Mouse (Mus musculus) effector memory CD4-positive, alpha-beta T cell, adult 5 months (primary cell): Measurements from ENCODE around the gene Wdr24. TPM values are rescaled to one million over a fixed set of nuclear protein-coding genes. Genes with fewer than 3 reads are reported as not detected.

Experiments used
- polyA plus RNA-seq: library from polyadenylated mRNA; unstranded; fragments of 100-300 nt; shearing (Covaris generic); gene quantifications from one replicate; pipeline ENCODE4 v1.2.1, GENCODE M21; 2017

Gene Wdr24
- 19.3 TPM for polyA plus RNA-seq

GRCm38 (mm10) chr17:25823452-25823851 lies at the start of gene Wdr24:
Wdr24 (plus strand) TSS chr17:25823627.

GRCm38 (mm10) chr17:25785281-25785745 lies 38.1 kb upstream of the Wdr24 start, which contains the start of gene Haghl:
Haghl (minus strand) TSS chr17:25785673.

GRCm38 (mm10) chr17:25786280-25786679 lies 37.1 kb upstream of the Wdr24 start, which contains the start of gene Ccdc78:
Ccdc78 (plus strand) TSS chr17:25786580.

GRCm38 (mm10) chr17:25792615-25793014 lies 30.8 kb upstream of the Wdr24 start, which contains the start of gene Fam173a:
Fam173a (minus strand) TSS chr17:25792901.

GRCm38 (mm10) chr17:25795609-25796092 lies 27.8 kb upstream of the Wdr24 start, which contains the start of gene AC134908.4:
AC134908.4 (minus strand) TSS chr17:25795659.

GRCm38 (mm10) chr17:25796951-25797369 lies 26.5 kb upstream of the Wdr24 start, which contains the start of gene Metrn:
Metrn (minus strand) TSS chr17:25797136.

GRCm38 (mm10) chr17:25808789-25809605 lies 14.4 kb upstream of the Wdr24 start, which contains the start of gene Fbxl16:
Fbxl16 (plus strand) TSS chr17:25809085.

GRCm38 (mm10) chr17:25828712-25829557 lies 5.5 kb downstream of the Wdr24 start, which contains the start of gene Jmjd8:
Jmjd8 (plus strand) TSS chr17:25828867.

GRCm38 (mm10) chr17:25833291-25833663 lies 9.8 kb downstream of the Wdr24 start, which contains the start of gene Stub1:
Stub1 (minus strand) TSS chr17:25833404.

GRCm38 (mm10) chr17:25837076-25837410 lies 13.6 kb downstream of the Wdr24 start, which contains the start of gene Rhbdl1:
Rhbdl1 (minus strand) TSS chr17:25837295.

GRCm38 (mm10) chr17:25841117-25841880 lies 17.9 kb downstream of the Wdr24 start, which contains the start of gene Gm20683:
Gm20683 (minus strand) TSS chr17:25841763.

GRCm38 (mm10) chr17:25844396-25844901 lies 21.0 kb downstream of the Wdr24 start, which contains the start of gene Rhot2:
Rhot2 (minus strand) TSS chr17:25844851.

GRCm38 (mm10) chr17:25860832-25861703 lies 37.6 kb downstream of the Wdr24 start, which contains the start of gene Wdr90:
Wdr90 (minus strand) TSS chr17:25861501.

GRCm38 (mm10) chr17:25868601-25869191 lies 45.3 kb downstream of the Wdr24 start, which contains the start of gene Mcrip2:
Mcrip2 (minus strand) TSS chr17:25868764.

GRCm38 (mm10) chr17:25874721-25875170 lies 51.3 kb downstream of the Wdr24 start, which contains the start of gene Mettl26:
Mettl26 (plus strand) TSS chr17:25875074.

